Mouse (Mus musculus): Measurements from ENCODE around the gene Nit1.
"Not testable (repeated sequence)": the region's sequence is repeated elsewhere in the genome, so short reads cannot be mapped to it uniquely, and the experiment has no call there.

Nit1 gene

DNA sequence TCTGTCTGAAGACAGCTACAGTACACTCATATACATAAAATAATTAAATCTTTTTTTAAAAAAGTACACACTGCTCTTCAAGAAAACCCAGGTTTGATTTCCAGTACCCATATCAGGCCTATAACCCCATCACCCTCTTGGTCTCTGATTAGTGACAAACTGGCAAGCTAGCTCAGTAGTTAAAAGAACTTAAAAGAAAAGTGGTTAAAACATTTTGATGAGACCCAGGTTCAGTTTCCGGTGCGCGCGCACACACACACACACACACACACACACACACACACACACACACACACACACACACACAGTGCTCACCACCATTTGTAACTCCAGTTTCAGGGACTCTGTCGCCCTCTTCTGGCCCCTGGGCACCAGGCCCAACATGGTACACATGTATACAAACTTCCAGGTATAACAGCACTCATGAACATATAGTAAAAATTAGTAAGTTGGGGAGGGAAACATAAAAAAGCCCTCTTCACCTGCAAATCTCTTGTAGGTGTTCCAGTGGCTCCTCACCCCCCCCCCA is 10.4 kb upstream of the Nit1 start:
- in situ Hi-C loops (cut with MboI, MseI) = no loop called here

GRCm38 (mm10) chr1:171349210-171349609 is 3.8 kb upstream of the Nit1 start:
- in situ Hi-C loops (cut with MboI, MseI) = no loop called here

DNA sequence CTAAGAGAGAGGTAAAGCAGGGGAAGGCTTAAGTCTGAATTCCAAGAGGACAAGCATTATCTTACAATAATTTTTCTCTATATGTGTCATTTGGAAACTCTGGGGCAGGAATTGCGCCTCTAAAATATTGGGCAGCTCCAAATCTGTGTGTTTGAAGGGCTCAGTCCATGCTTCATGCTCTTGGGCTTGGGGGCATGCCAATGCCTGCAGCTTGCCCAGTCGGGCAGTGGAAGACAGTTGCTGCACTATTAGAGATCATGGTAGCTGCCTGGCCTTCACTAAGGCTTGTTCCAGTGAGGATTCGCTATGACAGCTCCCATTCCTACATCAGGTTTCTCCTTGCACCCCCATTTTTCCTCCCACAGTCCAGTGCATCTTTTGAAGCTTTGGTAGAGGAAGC is 3.2 kb upstream of the Nit1 start:
- in situ Hi-C loops (cut with MboI, MseI) = no loop called here

- in situ Hi-C loops (cut with MboI, MseI) = no loop called here
These were observed 627 bp upstream of the Nit1 start for GRCm38 (mm10) chr1:171346095-171346450.

- in situ Hi-C loops (cut with MboI, MseI) = no loop called here
These were observed 731 bp downstream of the Nit1 start for GRCm38 (mm10) chr1:171344715-171345114.

- in situ Hi-C loops (cut with MboI, MseI) = no loop called here
These were observed 1.3 kb downstream of the Nit1 start for GRCm38 (mm10) chr1:171343922-171344677.

- in situ Hi-C loops (cut with MboI, MseI) = no loop called here
These were observed 2.9 kb downstream of the Nit1 start for GRCm38 (mm10) chr1:171342262-171343207.

GRCm38 (mm10) chr1:171330216-171330560 is 15.3 kb downstream of the Nit1 start:
- in situ Hi-C loops (cut with MboI, MseI) = no loop called here

DNA sequence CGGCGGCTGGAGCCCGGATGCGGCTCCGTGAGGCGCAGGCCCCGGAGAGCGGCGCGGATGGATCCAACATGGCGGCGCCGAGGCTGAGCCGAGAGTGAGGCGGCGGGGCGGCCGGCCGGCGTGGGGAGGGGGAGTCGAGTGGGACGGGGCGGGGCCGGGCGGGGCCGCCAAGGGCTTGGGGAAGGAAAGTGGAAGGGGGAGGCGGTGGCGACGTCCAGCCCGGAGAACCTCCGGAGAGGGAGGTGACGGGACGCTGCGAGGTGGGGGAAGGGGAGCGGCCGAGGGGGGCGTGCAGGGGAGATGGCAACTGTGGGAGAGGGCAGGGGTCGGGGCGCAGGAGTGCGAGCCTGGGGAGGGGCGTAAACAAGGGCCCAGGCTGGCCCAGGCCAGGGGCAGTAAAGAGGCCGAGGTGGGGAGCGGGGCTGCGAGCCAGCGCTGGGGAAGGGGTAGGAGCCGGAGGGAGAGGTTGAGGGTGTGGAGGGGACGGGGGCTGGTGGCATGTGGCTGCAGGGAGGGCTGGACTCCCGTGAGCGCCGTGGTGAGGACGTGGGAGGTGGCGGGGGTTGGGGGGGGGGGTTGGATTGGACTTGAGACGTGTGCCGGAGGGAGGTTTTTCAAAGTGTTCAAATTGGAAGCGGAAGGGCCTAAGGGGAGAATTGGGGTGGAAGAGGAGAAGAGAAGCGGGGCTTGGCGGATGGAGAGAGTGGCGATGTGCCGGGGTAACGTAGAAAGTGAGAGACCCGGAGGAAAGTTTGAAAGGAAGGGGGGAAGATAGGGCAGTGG is 15.8 kb downstream of the Nit1 start:
- in situ Hi-C loops (cut with MboI, MseI) = loop anchor here (5.0 kb wide), 1 partner anchor 58 kb away; the partner anchor contains the start of gene Arhgap30

GRCm38 (mm10) chr1:171328839-171329432 is 16.5 kb downstream of the Nit1 start, which contains the start of gene Dedd:
Gene Dedd, plus strand, starts transcription at chr1:171329145.
- in situ Hi-C loops (cut with MboI, MseI) = loop anchor here (5.0 kb wide), 1 partner anchor 58 kb away; the partner anchor contains the start of gene Arhgap30

DNA sequence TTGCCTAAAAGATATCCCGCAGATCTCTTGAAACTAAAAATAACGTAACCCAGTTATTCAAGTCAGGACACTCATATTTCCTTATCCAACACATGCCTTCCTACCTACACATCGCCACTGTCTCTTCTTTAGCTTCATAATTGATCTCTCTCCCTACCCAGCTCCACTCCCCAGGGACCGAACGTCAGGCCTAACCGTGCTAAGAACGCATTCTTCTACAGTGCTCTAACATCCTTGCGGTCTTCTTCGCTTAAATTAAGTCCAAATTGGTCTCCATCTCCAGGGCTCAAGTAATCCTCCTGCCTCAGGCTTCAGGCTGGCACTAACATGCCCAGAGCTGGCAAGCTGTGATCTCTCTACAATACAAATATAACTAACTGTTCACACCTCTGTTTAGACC is 17.2 kb downstream of the Nit1 start:
- in situ Hi-C loops (cut with MboI, MseI) = loop anchor here (5.0 kb wide), 1 partner anchor 59 kb away; the partner anchor contains the start of gene Arhgap30

GRCm38 (mm10) chr1:171326588-171326987 is 18.9 kb downstream of the Nit1 start:
- in situ Hi-C loops (cut with MboI, MseI) = loop anchor here (5.0 kb wide), 1 partner anchor 61 kb away; the partner anchor contains the start of gene Arhgap30

- in situ Hi-C loops (cut with MboI, MseI) = loop anchor here (5.0 kb wide), 1 partner anchor 62 kb away; the partner anchor contains the start of gene Arhgap30
These were observed 19.9 kb downstream of the Nit1 start for GRCm38 (mm10) chr1:171325571-171325970.

GRCm38 (mm10) chr1:171322012-171322411 is 23.4 kb downstream of the Nit1 start:
- in situ Hi-C loops (cut with MboI, MseI) = no loop called here

- in situ Hi-C loops (cut with MboI, MseI) = no loop called here
These were observed 24.0 kb downstream of the Nit1 start for GRCm38 (mm10) chr1:171321415-171321814.

DNA sequence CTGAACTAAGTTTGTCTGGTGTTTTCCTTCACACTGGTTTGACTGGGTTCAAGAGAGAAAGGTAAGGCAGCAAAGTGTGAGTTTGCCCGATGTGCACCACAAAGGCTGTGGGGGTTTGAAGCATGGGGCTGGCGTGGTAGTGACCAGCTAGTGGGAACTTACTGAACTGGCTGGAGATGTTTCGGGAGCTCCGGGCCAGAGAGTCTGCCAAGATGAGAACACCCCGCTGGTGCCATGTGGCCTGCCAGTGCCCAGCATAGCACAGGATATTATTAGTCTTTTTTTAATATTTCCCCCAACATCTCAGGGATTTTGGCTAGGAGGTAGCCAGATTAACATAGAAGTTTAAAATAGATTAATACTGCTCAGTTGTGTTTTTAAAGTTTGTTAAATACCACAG is 25.3 kb downstream of the Nit1 start:
- in situ Hi-C loops (cut with MboI, MseI) = no loop called here

- in situ Hi-C loops (cut with MboI, MseI) = no loop called here
These were observed 25.7 kb downstream of the Nit1 start for GRCm38 (mm10) chr1:171319748-171320147.

DNA sequence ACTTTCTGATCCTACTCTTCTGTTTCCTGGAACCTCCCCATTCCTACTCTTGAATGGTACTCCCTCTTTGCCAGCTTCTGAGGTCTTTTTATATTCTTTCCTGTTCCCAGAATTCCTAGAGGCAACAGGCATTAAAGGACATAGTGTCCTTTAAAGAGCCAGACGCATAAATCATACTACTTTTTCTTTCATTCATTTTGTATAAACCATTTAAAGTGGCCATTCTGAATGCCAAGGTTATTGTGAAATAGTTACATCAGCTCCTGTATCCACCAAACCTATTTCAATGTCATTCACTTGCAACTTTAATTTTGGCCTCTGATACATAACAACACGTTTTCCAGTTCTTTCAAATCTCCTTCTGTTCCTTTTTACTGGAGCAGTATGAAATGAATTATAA is 36.1 kb downstream of the Nit1 start:
- in situ Hi-C loops (cut with MboI, MseI) = no loop called here

DNA sequence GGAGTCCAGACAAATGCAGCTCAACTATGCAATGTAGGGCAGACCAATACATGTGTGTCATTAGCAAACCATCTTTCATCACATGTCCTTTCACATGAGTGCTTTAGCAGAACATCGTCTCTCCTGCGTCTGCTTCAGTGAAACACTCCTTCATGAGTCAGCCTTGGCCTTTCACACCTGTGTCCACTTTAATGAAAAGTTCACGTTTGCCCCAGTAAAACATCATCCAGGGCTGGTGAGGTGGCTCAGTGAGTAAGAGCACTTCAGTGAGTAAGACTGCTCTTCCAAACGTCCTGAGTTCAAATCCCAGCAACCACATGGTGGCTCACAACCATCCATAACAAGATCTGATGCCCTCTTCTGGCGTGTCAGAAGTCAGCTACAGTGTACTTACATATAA is 39.3 kb downstream of the Nit1 start:
- in situ Hi-C loops (cut with MboI, MseI) = not testable (repeated sequence)

DNA sequence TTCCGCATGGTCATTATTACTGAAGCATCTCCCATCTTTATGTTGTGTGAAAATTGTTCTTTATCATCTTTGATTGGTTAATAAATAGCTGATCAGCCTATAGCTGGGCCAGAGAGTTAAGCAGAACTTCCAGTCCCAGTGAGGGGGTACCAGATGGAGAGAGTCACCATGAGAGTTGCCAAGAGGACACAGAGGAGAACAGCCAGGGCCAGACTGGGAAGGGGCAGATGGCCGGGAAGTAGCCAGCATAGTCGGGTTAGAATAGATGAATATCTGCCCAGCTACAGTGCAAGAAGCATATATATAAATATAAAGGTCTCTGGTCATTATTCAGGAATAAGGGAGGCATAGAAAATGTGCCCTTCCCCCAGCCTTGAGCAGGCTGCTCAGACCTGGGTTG is 47.2 kb downstream of the Nit1 start:
- in situ Hi-C loops (cut with MboI, MseI) = no loop called here

DNA sequence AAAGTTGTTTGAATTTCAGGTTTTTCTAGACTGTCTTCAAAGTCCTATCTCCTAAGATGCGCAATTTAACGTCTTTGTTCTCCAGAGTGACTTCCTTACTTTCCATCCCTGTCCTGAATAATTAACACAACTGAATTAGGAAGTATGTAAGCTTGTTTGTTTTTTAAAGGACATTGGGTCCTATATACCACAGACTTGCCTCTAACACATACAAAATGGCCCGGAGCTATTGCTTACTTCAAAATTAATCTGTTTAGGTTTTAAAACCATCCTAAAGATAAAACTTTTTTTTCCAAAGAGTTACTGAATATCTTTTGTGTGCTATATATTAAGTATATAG is 50.4 kb downstream of the Nit1 start:
- in situ Hi-C loops (cut with MboI, MseI) = no loop called here
